Mouse (Mus musculus) heart, postnatal 0 days (tissue): ENCODE data around the gene Stmn1. TPM values are rescaled to one million over a fixed set of nuclear protein-coding genes. Genes with fewer than 3 reads are reported as not detected.

Experiments used
- ATAC-seq: fragments of 200-750 bp; cut with Nextera tagmentation; 2 replicates; pipeline ENCODE4 v1.8.0; 2017; ENCODE audit warnings: low read depth, moderate number of reproducible peaks, moderate library complexity; ENCODE audit not compliant: insufficient read depth
- DNase-seq: peaks from one replicate; pipeline ENCODE4 v3.0.0-alpha.2; 2016; ENCODE audit warnings: low spot score
- H3K27ac ChIP-seq: fragments of 300-500 bp; sonication (generic); 2 replicates; pipeline ENCODE4 v1.5.1; 2014; ENCODE audit warnings: low read depth, mild to moderate bottlenecking
- H3K27me3 ChIP-seq: fragments of 300-500 bp; sonication (generic); 2 replicates; pipeline ENCODE4 v1.6.1; 2014; ENCODE audit warnings: low read length, mixed read lengths; ENCODE audit not compliant: control insufficient read depth, insufficient read depth
- H3K36me3 ChIP-seq: fragments of 300-500 bp; sonication (generic); replicated peaks from 2 replicates; pipeline ENCODE4 v1.6.1; 2014; ENCODE audit warnings: low read length, mixed read lengths; ENCODE audit not compliant: control insufficient read depth, insufficient read depth
- H3K4me1 ChIP-seq: fragments of 300-500 bp; sonication (generic); 2 replicates; pipeline ENCODE4 v1.6.1; 2014; ENCODE audit warnings: antibody characterized with exemption; ENCODE audit not compliant: control insufficient read depth, insufficient read depth
- H3K4me2 ChIP-seq: fragments of 300-500 bp; sonication (generic); 2 replicates; pipeline ENCODE4 v1.6.1; 2014; ENCODE audit warnings: low read depth, mild to moderate bottlenecking, low read length, moderate library complexity
- H3K4me3 ChIP-seq: fragments of 300-500 bp; sonication (generic); 2 replicates; pipeline ENCODE4 v1.5.1; 2014; ENCODE audit warnings: low read depth, low read length
- H3K9ac ChIP-seq: fragments of 300-500 bp; sonication (generic); replicated peaks from 2 replicates; pipeline ENCODE4 v1.6.1; 2014; ENCODE audit warnings: low read depth, low read length, mixed read lengths
- H3K9me3 ChIP-seq: fragments of 300-500 bp; sonication (generic); replicated peaks from 2 replicates; pipeline ENCODE4 v1.6.1; 2016; ENCODE audit warnings: low read length; ENCODE audit not compliant: control insufficient read depth
- CTCF ChIP-seq: IDR thresholded peaks from 2 replicates; pipeline ENCODE4 v1.5.1; 2016; ENCODE audit warnings: antibody characterized with exemption, control low read depth, low read depth
- EP300 ChIP-seq: IDR thresholded peaks from 2 replicates; pipeline ENCODE4 v1.6.1; 2016; ENCODE audit warnings: antibody characterized with exemption, low read depth
- WGBS: fragments of 180-500 bp; shearing (Covaris S2); extraction: QIAGEN DNeasy Blood & Tissue Kit; methylation state at CpG from one replicate; pipeline ENCODE4 v1.1.7; 2014; 5-methylcytosine and 5-hydroxymethylcytosine counted together
- polyA plus RNA-seq: library from polyadenylated mRNA; unstranded; fragments of >200 nt; fragmentation: Nextera tagmentation; extraction: Ambion mirVana; gene quantifications from 2 replicates; pipeline ENCODE4 v1.2.1, GENCODE M21; 2015
- total RNA-seq: library from RNA; depleted of rRNA; stranded (reverse); fragments of >200 nt; gene quantifications from 2 replicates; pipeline ENCODE4 v1.2.3, GENCODE M21; 2014; ENCODE audit warnings: low replicate concordance

Stmn1 gene
- total and polyA plus RNA-seq, 2 experiments from 2014 or later = 149 to 372 TPM

GRCm38 (mm10) chr4:134473764-134474163, 5.6 kb downstream of the Stmn1 start:
- no peak overlapping the region for H3K4me3 ChIP-seq
- 0 out of 2 replicates have a peak, but pooled peaks cover 7% of the 10 kb centered on the region for H3K4me1 ChIP-seq
- DNase-seq (no peak), ATAC-seq (no peak)
- H3K4me2 ChIP-seq = no peak overlapping the region
- TF ChIP-seq CTCF = no peak
- TF ChIP-seq EP300 = no peak
- no peaks in the 10 kb centered on the region for H3K27me3 ChIP-seq
- H3K9me3 ChIP-seq = no peaks in the 10 kb centered on the region
- peaks cover 50% of the 10 kb centered on the region for H3K36me3 ChIP-seq
- 85% methylated on average over 4 of the region's 4 CpGs for WGBS
- no peak overlapping the region for H3K9ac ChIP-seq
- H3K27ac ChIP-seq = no peak overlapping the region

- no peak for DNase-seq
Observed at GRCm38 (mm10) chr4:134474240-134474639, 6.1 kb downstream of the Stmn1 start.

GRCm38 (mm10) chr4:134476899-134477298, 8.8 kb downstream of the Stmn1 start:
- no peak for ATAC-seq
- WGBS = 88% methylated on average over 8 of the region's 8 CpGs
- Histone ChIP-seq H3K4me1 (no peaks in the 10 kb centered on the region), H3K4me2 (no peak overlapping the region), H3K4me3 (no peak overlapping the region), H3K36me3 (peaks cover 37% of the 10 kb centered on the region), H3K27ac (no peak overlapping the region), H3K9me3 (no peaks in the 10 kb centered on the region), H3K9ac (no peak overlapping the region), H3K27me3 (no peaks in the 10 kb centered on the region)
- no peak for DNase-seq
- TF ChIP-seq EP300 (no peak), CTCF (no peak)

More at GRCm38 (mm10) chr4:134474240-134474639, 6.1 kb downstream of the Stmn1 start:
- WGBS = 71% methylated on average over 8 of the region's 8 CpGs
- no peak for ATAC-seq
- no peak overlapping the region for H3K27ac ChIP-seq
- no peak overlapping the region for H3K9ac ChIP-seq
- no peaks in the 10 kb centered on the region for H3K27me3 ChIP-seq
- no peak overlapping the region for H3K4me3 ChIP-seq
- TF ChIP-seq CTCF (no peak), EP300 (no peak)
- peaks cover 50% of the 10 kb centered on the region for H3K36me3 ChIP-seq
- 0 out of 2 replicates have a peak, but pooled peaks cover 7% of the 10 kb centered on the region for H3K4me1 ChIP-seq
- H3K9me3 ChIP-seq = no peaks in the 10 kb centered on the region
- H3K4me2 ChIP-seq = no peak overlapping the region

GRCm38 (mm10) chr4:134478031-134478430, 9.9 kb downstream of the Stmn1 start:
- Histone ChIP-seq H3K4me2 (no peak overlapping the region), H3K27ac (no peak overlapping the region), H3K4me3 (no peak overlapping the region), H3K36me3 (peaks cover 26% of the 10 kb centered on the region), H3K9me3 (no peaks in the 10 kb centered on the region), H3K27me3 (no peaks in the 10 kb centered on the region), H3K9ac (no peak overlapping the region), H3K4me1 (no peaks in the 10 kb centered on the region)
- ATAC-seq (peak; percentile 80), DNase-seq (peak; percentile 81)
- whole genome bisulfite sequencing = 3% methylated on average over 9 of the region's 9 CpGs
- TF ChIP-seq EP300 = no peak
- TF ChIP-seq CTCF = peak; percentile 100

GRCm38 (mm10) chr4:134479839-134480238, 11.7 kb downstream of the Stmn1 start:
- Histone ChIP-seq H3K4me2 (no peak overlapping the region), H3K36me3 (peaks cover 11% of the 10 kb centered on the region), H3K27ac (no peak overlapping the region), H3K27me3 (no peaks in the 10 kb centered on the region), H3K9me3 (no peaks in the 10 kb centered on the region), H3K4me1 (no peaks in the 10 kb centered on the region), H3K9ac (no peak overlapping the region), H3K4me3 (no peak overlapping the region)
- DNase-seq (no peak), ATAC-seq (no peak)
- WGBS = 57% methylated on average over 4 of the region's 4 CpGs
- TF ChIP-seq EP300 = no peak

- DNase-seq = peak; percentile 72
- H3K36me3 ChIP-seq = peaks cover 2% of the 10 kb centered on the region; the same call in 1 of the 2 replicates
- no peak for TF ChIP-seq EP300
- peak; percentile 83 for TF ChIP-seq CTCF
Observed at GRCm38 (mm10) chr4:134480864-134481263, 12.7 kb downstream of the Stmn1 start.

More at GRCm38 (mm10) chr4:134480864-134481263, 12.7 kb downstream of the Stmn1 start:
- Histone ChIP-seq H3K9me3 (no peaks in the 10 kb centered on the region), H3K9ac (no peak overlapping the region), H3K27ac (no peak overlapping the region), H3K4me2 (no peak overlapping the region), H3K4me3 (no peak overlapping the region), H3K4me1 (no peaks in the 10 kb centered on the region), H3K27me3 (no peaks in the 10 kb centered on the region)
- WGBS = 25% methylated on average over 6 of the region's 6 CpGs
- 0 out of 2 replicates have a peak, but pooled peaks have one; percentile 24 for ATAC-seq
